Mouse (Mus musculus): ENCODE measurements around the gene Slamf7. TPM values are rescaled to one million over a fixed set of nuclear protein-coding genes. Genes with fewer than 3 reads are reported as not detected.

Gene Slamf7
- total and polyA plus RNA-seq, 2 experiments from 2014 or later = 0.12 TPM; not detected in 1

- H3K27me3 ChIP-seq (ENCODE audit: control insufficient read depth, insufficient read depth, low read length) = no peaks in the 10 kb centered on the region
- no peak for DNase-seq (ENCODE audit: low spot score)
- no peak overlapping the region for H3K4me2 ChIP-seq (ENCODE audit: low read depth, low read length)
- 48% methylated on average over 1 of the region's 1 CpGs for WGBS
- no peak overlapping the region for H3K4me3 ChIP-seq (ENCODE audit: low read depth, low read length)
- H3K4me1 ChIP-seq (ENCODE audit: control insufficient read depth, insufficient read depth) = no peaks in the 10 kb centered on the region
- TF ChIP-seq EP300 (IDR thresholded peaks at IDR 0.05; ENCODE audit: low read depth) = no peak
- TF ChIP-seq CTCF (IDR thresholded peaks at IDR 0.05; ENCODE audit: low read depth) = peak; percentile 14; the same call in 1 of the 2 replicates
- no peak for ATAC-seq (ENCODE audit: insufficient read depth, low read depth)
- H3K9me3 ChIP-seq (replicated peaks; ENCODE audit: control insufficient read depth, low read length) = no peaks in the 10 kb centered on the region
- H3K36me3 ChIP-seq (replicated peaks; ENCODE audit: control insufficient read depth, insufficient read depth, low read length) = no peaks in the 10 kb centered on the region
- H3K9ac ChIP-seq (replicated peaks; ENCODE audit: low read depth, low read length) = no peak overlapping the region
- H3K27ac ChIP-seq (ENCODE audit: low read depth) = no peak overlapping the region
These were observed 42.1 kb downstream of the Slamf7 start for GRCm38 (mm10) chr1:171610781-171611180.

DNA sequence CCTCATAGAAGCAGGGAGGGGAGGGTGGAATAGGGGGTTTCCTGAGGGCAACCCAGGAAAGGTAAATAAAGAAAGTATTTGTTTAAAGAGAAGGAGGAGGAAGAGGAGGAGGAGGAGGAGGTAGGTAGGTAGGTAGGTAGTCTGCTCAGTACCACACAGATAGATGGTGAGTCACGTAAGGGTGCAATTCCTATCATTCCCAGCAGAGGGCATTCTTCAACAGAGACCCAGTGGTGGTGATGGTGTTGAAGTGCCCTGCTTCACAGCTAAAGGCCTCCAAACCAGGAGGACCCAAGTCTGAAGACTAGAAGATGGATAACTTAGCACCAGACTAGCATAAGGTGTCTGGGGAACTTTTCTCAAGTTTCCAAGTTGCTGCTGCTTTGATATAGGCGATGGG lies 42.8 kb downstream of the Slamf7 start:
- Histone ChIP-seq H3K9ac (replicated peaks; ENCODE audit: low read depth, low read length) (no peak overlapping the region), H3K4me3 (ENCODE audit: low read depth, low read length) (no peak overlapping the region), H3K4me2 (ENCODE audit: low read depth, low read length) (no peak overlapping the region), H3K27me3 (ENCODE audit: control insufficient read depth, insufficient read depth, low read length) (no peaks in the 10 kb centered on the region), H3K27ac (ENCODE audit: low read depth) (no peak overlapping the region), H3K36me3 (replicated peaks; ENCODE audit: control insufficient read depth, insufficient read depth, low read length) (no peaks in the 10 kb centered on the region), H3K9me3 (replicated peaks; ENCODE audit: control insufficient read depth, low read length) (no peaks in the 10 kb centered on the region), H3K4me1 (ENCODE audit: control insufficient read depth, insufficient read depth) (no peaks in the 10 kb centered on the region)
- TF ChIP-seq EP300 (IDR thresholded peaks at IDR 0.05; ENCODE audit: low read depth) = no peak
- TF ChIP-seq CTCF (IDR thresholded peaks at IDR 0.05; ENCODE audit: low read depth) = peak; percentile 34
- ATAC-seq (ENCODE audit: insufficient read depth, low read depth) = no peak
- DNase-seq (ENCODE audit: low spot score) = no peak
- 89% methylated on average over 2 of the region's 2 CpGs for WGBS

GRCm38 (mm10) chr1:171607176-171607575 lies 45.7 kb downstream of the Slamf7 start, which contains the start of gene Ly9:
TSS of gene Ly9 (minus strand) at chr1:171607410.
- 74% methylated on average over 9 of the region's 9 CpGs for WGBS
- Histone ChIP-seq H3K4me2 (ENCODE audit: low read depth, low read length) (no peak within 1 kb of the TSS; the same call in 1 of the 2 replicates), H3K27ac (ENCODE audit: low read depth) (no peak within 1 kb of the TSS), H3K27me3 (ENCODE audit: control insufficient read depth, insufficient read depth, low read length) (no peaks in the 10 kb centered on the region), H3K36me3 (replicated peaks; ENCODE audit: control insufficient read depth, insufficient read depth, low read length) (no peaks in the 10 kb centered on the region), H3K9me3 (replicated peaks; ENCODE audit: control insufficient read depth, low read length) (no peaks in the 10 kb centered on the region), H3K4me3 (ENCODE audit: low read depth, low read length) (peak within 1 kb of the TSS; percentile 13; the same call in 1 of the 2 replicates), H3K4me1 (ENCODE audit: control insufficient read depth, insufficient read depth) (no peaks in the 10 kb centered on the region), H3K9ac (replicated peaks; ENCODE audit: low read depth, low read length) (no peak within 1 kb of the TSS)
- ATAC-seq (ENCODE audit: insufficient read depth, low read depth) (no peak), DNase-seq (ENCODE audit: low spot score) (no peak)
- TF ChIP-seq EP300 (IDR thresholded peaks at IDR 0.05; ENCODE audit: low read depth) (no peak), CTCF (IDR thresholded peaks at IDR 0.05; ENCODE audit: low read depth) (no peak)

- no peak for TF ChIP-seq CTCF (IDR thresholded peaks at IDR 0.05; ENCODE audit: low read depth)
- no peak for TF ChIP-seq EP300 (IDR thresholded peaks at IDR 0.05; ENCODE audit: low read depth)
- Histone ChIP-seq H3K4me2 (ENCODE audit: low read depth, low read length) (no peak overlapping the region; the same call in 1 of the 2 replicates), H3K4me3 (ENCODE audit: low read depth, low read length) (no peak overlapping the region; the same call in 1 of the 2 replicates), H3K36me3 (replicated peaks; ENCODE audit: control insufficient read depth, insufficient read depth, low read length) (no peaks in the 10 kb centered on the region), H3K9me3 (replicated peaks; ENCODE audit: control insufficient read depth, low read length) (no peaks in the 10 kb centered on the region), H3K27me3 (ENCODE audit: control insufficient read depth, insufficient read depth, low read length) (no peaks in the 10 kb centered on the region), H3K27ac (ENCODE audit: low read depth) (no peak overlapping the region), H3K9ac (replicated peaks; ENCODE audit: low read depth, low read length) (no peak overlapping the region), H3K4me1 (ENCODE audit: control insufficient read depth, insufficient read depth) (no peaks in the 10 kb centered on the region)
- ATAC-seq (ENCODE audit: insufficient read depth, low read depth) (no peak), DNase-seq (ENCODE audit: low spot score) (no peak)
- WGBS = 54% methylated on average over 3 of the region's 3 CpGs
These were observed 46.2 kb downstream of the Slamf7 start for GRCm38 (mm10) chr1:171606656-171607055.

GRCm38 (mm10) chr1:171604686-171605085 lies 48.1 kb downstream of the Slamf7 start:
- no peak overlapping the region for H3K9ac ChIP-seq (replicated peaks; ENCODE audit: low read depth, low read length)
- H3K27ac ChIP-seq (ENCODE audit: low read depth) = no peak overlapping the region
- no peaks in the 10 kb centered on the region for H3K9me3 ChIP-seq (replicated peaks; ENCODE audit: control insufficient read depth, low read length)
- H3K4me3 ChIP-seq (ENCODE audit: low read depth, low read length) = no peak overlapping the region
- TF ChIP-seq CTCF (IDR thresholded peaks at IDR 0.05; ENCODE audit: low read depth) (no peak), EP300 (IDR thresholded peaks at IDR 0.05; ENCODE audit: low read depth) (no peak)
- H3K36me3 ChIP-seq (replicated peaks; ENCODE audit: control insufficient read depth, insufficient read depth, low read length) = no peaks in the 10 kb centered on the region
- 67% methylated on average over 3 of the region's 3 CpGs for WGBS
- no peaks in the 10 kb centered on the region for H3K4me1 ChIP-seq (ENCODE audit: control insufficient read depth, insufficient read depth)
- ATAC-seq (ENCODE audit: insufficient read depth, low read depth) (no peak), DNase-seq (ENCODE audit: low spot score) (no peak)
- no peak overlapping the region for H3K4me2 ChIP-seq (ENCODE audit: low read depth, low read length)
- H3K27me3 ChIP-seq (ENCODE audit: control insufficient read depth, insufficient read depth, low read length) = no peaks in the 10 kb centered on the region

DNA sequence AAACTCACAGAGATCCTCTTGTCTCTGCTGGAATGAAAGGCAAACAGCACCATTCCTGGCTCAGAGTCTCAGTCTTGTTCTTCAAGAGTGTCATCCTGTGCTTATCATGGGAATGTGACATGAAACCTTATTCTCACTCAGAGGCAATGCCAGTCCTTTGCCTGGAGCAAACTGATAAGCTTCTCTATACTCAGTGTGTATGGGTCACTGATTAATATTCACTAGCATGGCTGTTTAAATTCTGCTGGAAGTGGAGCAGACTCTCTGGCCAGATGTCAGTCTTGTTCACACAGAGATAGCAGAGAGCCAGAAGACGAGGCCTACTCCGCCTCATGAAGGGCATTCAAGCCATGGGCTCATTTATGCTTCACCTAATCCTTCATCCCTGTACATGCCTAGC lies 68.3 kb downstream of the Slamf7 start:
- H3K36me3 ChIP-seq (replicated peaks; ENCODE audit: control insufficient read depth, insufficient read depth, low read length) = no peaks in the 10 kb centered on the region
- DNase-seq (ENCODE audit: low spot score) (no peak), ATAC-seq (ENCODE audit: insufficient read depth, low read depth) (no peak)
- no peak overlapping the region for H3K4me2 ChIP-seq (ENCODE audit: low read depth, low read length)
- no peak overlapping the region for H3K9ac ChIP-seq (replicated peaks; ENCODE audit: low read depth, low read length)
- no peaks in the 10 kb centered on the region for H3K4me1 ChIP-seq (ENCODE audit: control insufficient read depth, insufficient read depth)
- H3K27ac ChIP-seq (ENCODE audit: low read depth) = no peak overlapping the region
- H3K4me3 ChIP-seq (ENCODE audit: low read depth, low read length) = no peak overlapping the region
- 34% methylated on average over 2 of the region's 2 CpGs for WGBS
- no peaks in the 10 kb centered on the region for H3K9me3 ChIP-seq (replicated peaks; ENCODE audit: control insufficient read depth, low read length)
- no peak for TF ChIP-seq EP300 (IDR thresholded peaks at IDR 0.05; ENCODE audit: low read depth)
- no peak for TF ChIP-seq CTCF (IDR thresholded peaks at IDR 0.05; ENCODE audit: low read depth)
- no peaks in the 10 kb centered on the region for H3K27me3 ChIP-seq (ENCODE audit: control insufficient read depth, insufficient read depth, low read length)

Small RNAs within 50 kb of the gene (microRNA-seq; reads per million reads assigned to microRNA genes)
- gene Mir7683 = not detected

Other genes starting within 250 kb of the Slamf7 start
- 80.2 and 82.0 TPM in 2 replicates for gene Usf1, start 241.7 kb downstream of the Slamf7 start, total RNA-seq (2014; rRNA removed; ENCODE audit: low replicate concordance)
- 47.7 and 48.8 TPM in 2 replicates for gene Usf1, start 241.7 kb downstream of the Slamf7 start, polyA plus RNA-seq (2015; fragmentation: Nextera tagmentation; extraction: Ambion mirVana)
- not detected in 2 replicates for gene Tstd1, start 234.2 kb downstream of the Slamf7 start, total RNA-seq (2014; rRNA removed; ENCODE audit: low replicate concordance)
- gene Tstd1, start 234.2 kb downstream of the Slamf7 start, polyA plus RNA-seq (2015; fragmentation: Nextera tagmentation; extraction: Ambion mirVana) = 1.1 and 2.5 TPM in 2 replicates
- gene F11r, start 215.5 kb downstream of the Slamf7 start, total RNA-seq (2014; rRNA removed; ENCODE audit: low replicate concordance) = 45.6 and 75.5 TPM in 2 replicates
- gene F11r, start 215.5 kb downstream of the Slamf7 start, polyA plus RNA-seq (2015; fragmentation: Nextera tagmentation; extraction: Ambion mirVana) = 75.8 and 78.3 TPM in 2 replicates
- gene Alyref2, start 149.6 kb downstream of the Slamf7 start, total RNA-seq (2014; rRNA removed; ENCODE audit: low replicate concordance) = 8.0 and 10.0 TPM in 2 replicates
- gene Alyref2, start 149.6 kb downstream of the Slamf7 start, polyA plus RNA-seq (2015; fragmentation: Nextera tagmentation; extraction: Ambion mirVana) = 13.5 and 14.6 TPM in 2 replicates
- not detected in 2 replicates for gene Itln1, start 117.7 kb downstream of the Slamf7 start, total RNA-seq (2014; rRNA removed; ENCODE audit: low replicate concordance)
- not detected in 2 replicates for gene Itln1, start 117.7 kb downstream of the Slamf7 start, polyA plus RNA-seq (2015; fragmentation: Nextera tagmentation; extraction: Ambion mirVana)
- gene Cd244a, start 93.8 kb downstream of the Slamf7 start, total RNA-seq (2014; rRNA removed; ENCODE audit: low replicate concordance) = 1.0 and 4.0 TPM in 2 replicates
- 0.16 and 0.33 TPM in 2 replicates for gene Cd244a, start 93.8 kb downstream of the Slamf7 start, polyA plus RNA-seq (2015; fragmentation: Nextera tagmentation; extraction: Ambion mirVana)
- gene Ly9, start 45.6 kb downstream of the Slamf7 start, total RNA-seq (2014; rRNA removed; ENCODE audit: low replicate concordance) = 0.31 TPM in 1 of 2 replicates, not detected in the other
- 0.18 and 0.21 TPM in 2 replicates for gene Ly9, start 45.6 kb downstream of the Slamf7 start, polyA plus RNA-seq (2015; fragmentation: Nextera tagmentation; extraction: Ambion mirVana)
- gene Cd48, start 29.0 kb upstream of the Slamf7 start, total RNA-seq (2014; rRNA removed; ENCODE audit: low replicate concordance) = 2.0 TPM in 1 of 2 replicates, not detected in the other
- 2.1 and 2.6 TPM in 2 replicates for gene Cd48, start 29.0 kb upstream of the Slamf7 start, polyA plus RNA-seq (2015; fragmentation: Nextera tagmentation; extraction: Ambion mirVana)
- 0.15 TPM in 1 of 2 replicates, not detected in the other for gene Slamf1, start 114.1 kb upstream of the Slamf7 start, total RNA-seq (2014; rRNA removed; ENCODE audit: low replicate concordance)
- 0.10 and 0.14 TPM in 2 replicates for gene Slamf1, start 114.1 kb upstream of the Slamf7 start, polyA plus RNA-seq (2015; fragmentation: Nextera tagmentation; extraction: Ambion mirVana)
- gene Cd84, start 186.7 kb upstream of the Slamf7 start, total RNA-seq (2014; rRNA removed; ENCODE audit: low replicate concordance) = 0.27 and 4.6 TPM in 2 replicates
- 1.7 and 2.1 TPM in 2 replicates for gene Cd84, start 186.7 kb upstream of the Slamf7 start, polyA plus RNA-seq (2015; fragmentation: Nextera tagmentation; extraction: Ambion mirVana)
- gene Gm10521, start 242.6 kb upstream of the Slamf7 start, total RNA-seq (2014; rRNA removed; ENCODE audit: low replicate concordance) = 0.15 TPM in 1 of 2 replicates, not detected in the other
- not detected in 2 replicates for gene Gm10521, start 242.6 kb upstream of the Slamf7 start, polyA plus RNA-seq (2015; fragmentation: Nextera tagmentation; extraction: Ambion mirVana)